Mouse (Mus musculus) liver, adult 2 months (tissue): ENCODE data around the gene Fbxo42. TPM values are rescaled to one million over a fixed set of nuclear protein-coding genes. Genes with fewer than 3 reads are reported as not detected.

ENCODE experiments used
- DNase-seq: peaks from one replicate; pipeline ENCODE4 v3.0.0-alpha.2; 2011; ENCODE audit warnings: low read depth, low spot score; ENCODE audit errors: extremely low read depth
- H3K27ac ChIP-seq: fragments of 200-500 bp; replicated peaks from 2 replicates; pipeline ENCODE4 v1.5.1; 2012; ENCODE audit warnings: low read depth, mild to moderate bottlenecking, control low read depth, inconsistent platforms, low read length; ENCODE audit not compliant: insufficient read depth
- H3K27me3 ChIP-seq: fragments of 200-500 bp; 2 replicates; pipeline ENCODE4 v1.6.1; 2012; ENCODE audit warnings: mild to moderate bottlenecking, moderate library complexity, low read length, inconsistent platforms; ENCODE audit not compliant: control insufficient read depth, insufficient read depth
- H3K36me3 ChIP-seq: fragments of 200-500 bp; 2 replicates; pipeline ENCODE4 v1.6.1; 2012; ENCODE audit warnings: low read length, inconsistent platforms; ENCODE audit not compliant: control insufficient read depth, insufficient read depth
- H3K4me1 ChIP-seq: fragments of 200-500 bp; 2 replicates; pipeline ENCODE4 v1.6.1; 2011; ENCODE audit warnings: low read length; ENCODE audit not compliant: control insufficient read depth, insufficient read depth
- H3K4me3 ChIP-seq: fragments of 200-500 bp; 2 replicates; pipeline ENCODE4 v1.5.1; 2011; ENCODE audit warnings: low read depth, mild to moderate bottlenecking, control low read depth, low read length, moderate library complexity; ENCODE audit not compliant: insufficient read depth
- H3K79me2 ChIP-seq: fragments of 200-500 bp; 2 replicates; pipeline ENCODE4 v1.6.1; 2012; ENCODE audit warnings: inconsistent platforms, mild to moderate bottlenecking, low read length, moderate library complexity; ENCODE audit not compliant: control insufficient read depth, insufficient read depth
- H3K9ac ChIP-seq: fragments of 200-500 bp; 2 replicates; pipeline ENCODE4 v1.6.1; 2012; ENCODE audit warnings: low read depth, mild to moderate bottlenecking, control low read depth, inconsistent platforms, low read length
- CTCF ChIP-seq: fragments of 200-500 bp; IDR thresholded peaks from 2 replicates; pipeline ENCODE4 v1.5.1; 2011; ENCODE audit warnings: low read depth, low read length, control low read depth
- POLR2A ChIP-seq: fragments of 200-500 bp; IDR thresholded peaks from 2 replicates; pipeline ENCODE4 v1.6.1; 2011; ENCODE audit warnings: low read length, control low read depth; ENCODE audit not compliant: insufficient read depth; ENCODE audit errors: extremely low read depth
- WGBS: fragments of 180-500 bp; shearing (Covaris S2); methylation state at CpG from one replicate; pipeline ENCODE4 v1.1.7; 2018; 5-methylcytosine and 5-hydroxymethylcytosine counted together
- polyA plus RNA-seq: library from polyadenylated mRNA; depleted of rRNA; stranded (reverse); fragments of >200 nt; gene quantifications from 2 replicates; pipeline ENCODE4 v1.2.3, GENCODE M21; 2012
- total RNA-seq: library from RNA; depleted of rRNA; stranded (reverse); fragments of >200 nt; gene quantifications from 2 replicates; pipeline ENCODE4 v1.2.3, GENCODE M21; 2014

Gene Fbxo42
- total and polyA plus RNA-seq, 2 experiments = 2.0 to 6.3 TPM

DNA sequence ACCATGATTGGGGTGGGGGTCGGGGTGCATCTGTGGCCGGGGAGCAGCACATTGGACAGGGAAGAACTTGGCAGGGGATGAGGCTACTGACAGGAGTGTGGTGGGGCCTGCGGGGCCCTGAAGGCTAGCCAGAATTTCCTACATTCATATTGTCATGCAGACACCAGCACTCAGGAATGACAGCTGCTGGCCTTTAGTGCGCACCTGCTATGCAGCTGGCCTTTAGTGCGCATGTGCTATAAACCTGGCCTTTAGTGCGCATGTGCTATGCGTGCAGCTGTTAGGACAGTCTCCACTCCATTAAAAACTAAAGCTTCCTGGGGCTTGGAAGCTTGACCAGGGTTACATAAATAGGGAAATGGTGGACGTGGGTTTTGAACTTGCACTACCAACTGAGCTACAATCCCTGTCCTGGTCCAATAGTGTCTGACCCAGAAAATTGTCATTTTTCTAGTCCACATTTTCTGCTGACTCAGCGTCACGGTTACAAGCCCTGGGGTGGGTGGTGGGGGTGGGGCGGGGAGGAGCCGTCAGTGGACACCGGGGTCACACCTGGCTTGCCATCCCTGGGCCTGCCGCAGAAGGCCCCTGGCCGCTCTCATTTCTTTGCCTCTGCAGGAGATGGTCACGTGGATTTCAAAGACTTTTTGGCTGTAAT is 41.1 kb upstream of the Fbxo42 start:
- no peaks in the 10 kb centered on the region for H3K36me3 ChIP-seq
- H3K27ac ChIP-seq = no peak overlapping the region
- no peak for DNase-seq
- no peak overlapping the region for H3K9ac ChIP-seq
- WGBS = 85% methylated on average over 16 of the region's 16 CpGs
- no peaks in the 10 kb centered on the region for H3K79me2 ChIP-seq
- H3K4me1 ChIP-seq = no peaks in the 10 kb centered on the region
- TF ChIP-seq CTCF (no peak), POLR2A (no peak)
- no peak overlapping the region for H3K4me3 ChIP-seq
- no peaks in the 10 kb centered on the region for H3K27me3 ChIP-seq

DNA sequence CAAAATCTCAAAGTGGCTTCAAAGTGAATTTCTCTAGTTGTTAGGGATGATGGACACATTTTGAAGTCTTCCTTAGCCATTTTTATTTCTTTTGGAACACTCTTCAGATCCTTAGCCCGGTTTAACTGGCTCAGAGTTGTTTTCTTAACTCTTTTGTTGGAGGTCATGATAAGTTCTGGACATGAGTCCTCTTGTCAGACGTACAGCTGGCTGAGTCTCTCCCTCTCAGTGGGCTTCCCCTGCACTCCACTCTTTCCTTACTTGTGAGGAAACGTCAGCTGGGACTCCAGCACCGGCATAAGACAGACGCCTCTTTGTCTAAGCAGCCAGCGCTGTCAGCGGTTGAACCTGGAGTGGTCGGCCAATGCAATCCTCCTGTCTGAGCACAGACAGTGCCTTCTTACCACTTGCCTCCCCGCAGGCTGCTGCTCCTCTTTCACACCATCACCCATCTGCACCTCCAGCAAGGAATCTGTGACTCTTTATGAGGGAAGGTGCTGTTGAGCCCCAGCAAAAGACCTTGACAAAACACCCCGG is 39.4 kb upstream of the Fbxo42 start:
- H3K4me1 ChIP-seq = no peaks in the 10 kb centered on the region
- DNase-seq = no peak
- WGBS = 52% methylated on average over 10 of the region's 10 CpGs
- no peaks in the 10 kb centered on the region for H3K79me2 ChIP-seq
- no peaks in the 10 kb centered on the region for H3K36me3 ChIP-seq
- H3K9ac ChIP-seq = no peak overlapping the region
- no peak for TF ChIP-seq CTCF
- no peak for TF ChIP-seq POLR2A
- no peak overlapping the region for H3K4me3 ChIP-seq
- H3K27ac ChIP-seq = no peak overlapping the region
- no peaks in the 10 kb centered on the region for H3K27me3 ChIP-seq

DNA sequence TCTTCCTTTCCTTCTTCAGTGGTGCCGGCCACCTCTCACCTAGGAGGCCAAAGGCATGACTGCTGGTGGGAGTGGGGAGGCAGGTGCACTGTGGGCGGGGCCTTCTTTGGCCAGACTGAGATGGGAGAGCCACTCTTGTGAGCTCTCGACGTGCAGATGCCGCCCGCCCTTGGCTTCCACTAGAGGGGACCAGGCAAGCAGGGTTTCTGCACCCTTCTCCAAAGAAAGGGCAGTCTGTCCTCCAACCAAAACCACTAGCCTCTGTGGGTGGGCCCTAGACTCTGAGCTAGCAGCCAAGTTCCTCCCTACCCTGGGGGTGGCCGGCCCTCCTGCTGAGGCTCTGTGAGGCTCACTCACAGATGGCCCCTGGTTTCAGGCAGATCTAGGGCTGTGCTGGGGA is 33.9 kb upstream of the Fbxo42 start:
- no peak overlapping the region for H3K9ac ChIP-seq
- H3K27ac ChIP-seq = no peak overlapping the region
- no peak for DNase-seq
- peaks cover 9% of the 10 kb centered on the region; the same call in 1 of the 2 replicates for H3K36me3 ChIP-seq
- TF ChIP-seq CTCF = no peak
- no peak for TF ChIP-seq POLR2A
- H3K4me3 ChIP-seq = no peak overlapping the region
- no peaks in the 10 kb centered on the region for H3K4me1 ChIP-seq
- H3K79me2 ChIP-seq = no peaks in the 10 kb centered on the region
- WGBS = 86% methylated on average over 7 of the region's 7 CpGs
- no peaks in the 10 kb centered on the region for H3K27me3 ChIP-seq

DNA sequence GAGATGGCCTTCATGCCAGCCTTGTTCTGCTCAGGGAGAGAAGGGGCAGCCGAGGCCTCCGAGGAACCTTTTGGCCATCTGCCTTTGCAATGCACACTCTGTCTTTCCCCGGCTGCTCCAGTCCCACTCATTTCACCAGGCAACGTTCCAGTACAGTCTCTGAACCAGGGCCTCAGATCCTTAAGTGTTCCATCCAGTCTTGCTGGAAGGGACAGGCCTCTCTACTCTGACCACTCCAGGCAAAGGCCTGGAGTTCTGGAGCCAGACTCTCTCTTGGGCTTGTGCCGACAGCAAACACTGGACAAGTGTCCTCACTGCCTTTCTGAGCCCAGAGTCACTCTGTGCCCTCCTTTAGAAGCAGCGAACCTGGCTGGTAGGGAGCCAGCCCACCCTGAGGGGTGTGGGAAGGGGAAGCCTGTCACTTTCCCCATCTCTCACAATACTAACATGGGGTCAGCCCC is 33.2 kb upstream of the Fbxo42 start:
- TF ChIP-seq POLR2A (no peak), CTCF (no peak)
- Histone ChIP-seq H3K27ac (no peak overlapping the region), H3K79me2 (no peaks in the 10 kb centered on the region; the same call in 1 of the 2 replicates), H3K9ac (no peak overlapping the region), H3K4me1 (no peaks in the 10 kb centered on the region), H3K36me3 (peaks cover 9% of the 10 kb centered on the region; the same call in 1 of the 2 replicates), H3K4me3 (no peak overlapping the region), H3K27me3 (no peaks in the 10 kb centered on the region)
- WGBS = 95% methylated on average over 6 of the region's 6 CpGs
- no peak for DNase-seq

DNA sequence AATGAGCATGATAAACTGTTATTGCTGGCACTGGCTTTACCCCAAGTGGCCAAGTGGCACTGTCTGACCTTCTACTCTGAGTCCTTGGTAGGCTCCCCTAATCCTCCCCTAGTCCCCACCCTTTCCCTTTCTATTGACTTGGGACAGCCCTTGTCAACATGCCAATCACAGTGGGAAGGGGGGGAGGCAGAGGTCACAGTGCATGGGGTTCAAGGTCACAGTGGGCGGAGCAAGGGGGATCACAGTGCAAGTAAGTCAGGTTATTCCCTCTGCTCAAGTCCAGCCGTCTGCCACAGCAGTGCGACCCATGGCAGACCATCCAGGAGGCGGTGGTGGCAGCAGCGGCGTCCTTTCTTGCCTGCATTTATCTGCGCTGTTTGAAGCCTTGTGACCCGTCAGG is 32.3 kb upstream of the Fbxo42 start:
- H3K36me3 ChIP-seq = peaks cover 9% of the 10 kb centered on the region; the same call in 1 of the 2 replicates
- peak; percentile 47 for DNase-seq
- H3K4me3 ChIP-seq = no peak overlapping the region
- no peak overlapping the region for H3K27ac ChIP-seq
- H3K27me3 ChIP-seq = no peaks in the 10 kb centered on the region
- no peak overlapping the region for H3K9ac ChIP-seq
- 74% methylated on average over 8 of the region's 8 CpGs for WGBS
- TF ChIP-seq POLR2A (no peak), CTCF (no peak)
- no peaks in the 10 kb centered on the region for H3K4me1 ChIP-seq
- H3K79me2 ChIP-seq = peaks cover 4% of the 10 kb centered on the region; the same call in 1 of the 2 replicates

DNA sequence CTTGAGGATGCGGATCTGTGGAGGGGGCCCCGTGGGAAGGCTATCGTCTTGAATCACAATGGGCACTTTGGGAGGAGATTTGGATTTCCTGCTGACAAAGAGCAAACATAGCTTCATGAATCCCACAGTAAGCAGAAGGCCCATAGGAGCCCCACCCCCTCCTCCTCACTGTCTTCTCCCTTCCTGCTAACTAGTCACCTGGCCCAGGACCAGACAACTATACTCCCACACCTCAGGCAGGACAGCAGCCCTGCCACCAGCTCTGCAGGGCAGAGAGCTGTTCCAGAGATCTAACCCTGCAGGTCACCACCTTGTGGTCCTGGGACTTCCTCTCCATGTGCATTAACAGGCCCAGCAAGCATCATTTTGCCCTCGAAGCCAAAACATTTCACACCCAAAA is 29.0 kb upstream of the Fbxo42 start:
- TF ChIP-seq CTCF (no peak), POLR2A (no peak)
- Histone ChIP-seq H3K4me3 (no peak overlapping the region), H3K27ac (no peak overlapping the region), H3K36me3 (peaks cover 9% of the 10 kb centered on the region; the same call in 1 of the 2 replicates), H3K4me1 (peaks cover 5% of the 10 kb centered on the region; the same call in 1 of the 2 replicates), H3K27me3 (no peaks in the 10 kb centered on the region), H3K79me2 (peaks cover 20% of the 10 kb centered on the region; the same call in 1 of the 2 replicates), H3K9ac (no peak overlapping the region)
- no peak for DNase-seq
- 53% methylated on average over 4 of the region's 4 CpGs for WGBS
